Mouse (Mus musculus): ENCODE measurements at regions not wholly inside any gene's neighbourhood (a gene's known extent, or its start where the extent isn't known, plus 50 kb on each side); places are given as distances from the start of the nearest gene placed in this dataset.

GRCm38 (mm10) chr6:51208660-51209396 is 223.6 kb upstream of the Nfe2l3 start:
- no peak for DNase-seq (ENCODE audit: low spot score)
- intact Hi-C loops (cut with DNase I): loop anchor here (1.0 to 5.0 kb wide), 2 partner anchors 371 to 648 kb away; no protein-coding TSS in a partner anchor

- intact Hi-C loops (cut with DNase I): loop anchor here (5.0 kb wide), 1 partner anchor 171 kb away; no protein-coding TSS in a partner anchor
- no peak for DNase-seq (ENCODE audit: low spot score)
Measured at GRCm38 (mm10) chr6:51211418-51211817, 221.1 kb upstream of the Nfe2l3 start.

GRCm38 (mm10) chr6:51212216-51212615 is 220.3 kb upstream of the Nfe2l3 start:
- intact Hi-C loops (cut with DNase I): loop anchor here (5.0 kb wide), 1 partner anchor 170 kb away; no protein-coding TSS in a partner anchor
- no peak for DNase-seq (ENCODE audit: low spot score)

GRCm38 (mm10) chr6:51215371-51215770 is 217.1 kb upstream of the Nfe2l3 start:
- intact Hi-C loops (cut with DNase I): loop anchor here (5.0 kb wide), 1 partner anchor 57 kb away; no protein-coding TSS in a partner anchor
- no peak for DNase-seq (ENCODE audit: low spot score)

- intact Hi-C loops (cut with DNase I): loop anchor here (5.0 kb wide), 1 partner anchor 56 kb away; no protein-coding TSS in a partner anchor
- DNase-seq (ENCODE audit: low spot score): peak; percentile 72
Measured at GRCm38 (mm10) chr6:51216472-51216871, 216.0 kb upstream of the Nfe2l3 start.

- intact Hi-C loops (cut with DNase I): loop anchor here (5.0 kb wide), 1 partner anchor 53 kb away; no protein-coding TSS in a partner anchor
- DNase-seq (ENCODE audit: low spot score): no peak
Measured at GRCm38 (mm10) chr6:51219691-51220090, 212.8 kb upstream of the Nfe2l3 start.

GRCm38 (mm10) chr6:51220778-51221177 is 211.7 kb upstream of the Nfe2l3 start:
- intact Hi-C loops (cut with DNase I): no loop called here
- no peak for DNase-seq (ENCODE audit: low spot score)

GRCm38 (mm10) chr6:51236077-51236740 is 196.3 kb upstream of the Nfe2l3 start:
- intact Hi-C loops (cut with DNase I): no loop called here

GRCm38 (mm10) chr6:51240039-51240438 is 192.4 kb upstream of the Nfe2l3 start:
- no peak for DNase-seq (ENCODE audit: low spot score)
- intact Hi-C loops (cut with DNase I): no loop called here

More at GRCm38 (mm10) chr6:51236077-51236740, 196.3 kb upstream of the Nfe2l3 start:
- no peak for DNase-seq (ENCODE audit: low spot score)

- DNase-seq (ENCODE audit: low spot score): no peak
- intact Hi-C loops (cut with DNase I): no loop called here
Measured at GRCm38 (mm10) chr6:51250233-51250632, 182.2 kb upstream of the Nfe2l3 start.

GRCm38 (mm10) chr6:51251432-51251831 is 181.0 kb upstream of the Nfe2l3 start:
- intact Hi-C loops (cut with DNase I): no loop called here
- DNase-seq (ENCODE audit: low spot score): no peak

- DNase-seq (ENCODE audit: low spot score): no peak
- intact Hi-C loops (cut with DNase I): no loop called here
Measured at GRCm38 (mm10) chr6:51252721-51253120, 179.7 kb upstream of the Nfe2l3 start.

GRCm38 (mm10) chr6:51256631-51257030 is 175.8 kb upstream of the Nfe2l3 start:
- intact Hi-C loops (cut with DNase I): no loop called here
- DNase-seq (ENCODE audit: low spot score): no peak

- intact Hi-C loops (cut with DNase I): no loop called here
Measured at GRCm38 (mm10) chr6:51257524-51257923, 174.9 kb upstream of the Nfe2l3 start.

GRCm38 (mm10) chr6:51258304-51258703 is 174.2 kb upstream of the Nfe2l3 start:
- intact Hi-C loops (cut with DNase I): no loop called here
- DNase-seq (ENCODE audit: low spot score): no peak

More at GRCm38 (mm10) chr6:51257524-51257923, 174.9 kb upstream of the Nfe2l3 start:
- no peak for DNase-seq (ENCODE audit: low spot score)

GRCm38 (mm10) chr6:51263595-51263994 is 168.9 kb upstream of the Nfe2l3 start:
- DNase-seq (ENCODE audit: low spot score): no peak
- intact Hi-C loops (cut with DNase I): no loop called here

GRCm38 (mm10) chr6:51265329-51265728 is 167.1 kb upstream of the Nfe2l3 start:
- no peak for DNase-seq (ENCODE audit: low spot score)
- intact Hi-C loops (cut with DNase I): no loop called here

GRCm38 (mm10) chr6:51266721-51267120 is 165.7 kb upstream of the Nfe2l3 start:
- intact Hi-C loops (cut with DNase I): no loop called here
- DNase-seq (ENCODE audit: low spot score): no peak

- DNase-seq (ENCODE audit: low spot score): no peak
- intact Hi-C loops (cut with DNase I): no loop called here
Measured at GRCm38 (mm10) chr6:51267888-51268287, 164.6 kb upstream of the Nfe2l3 start.

- intact Hi-C loops (cut with DNase I): no loop called here
- no peak for DNase-seq (ENCODE audit: low spot score)
Measured at GRCm38 (mm10) chr6:51268931-51269330, 163.5 kb upstream of the Nfe2l3 start.

GRCm38 (mm10) chr6:51269617-51270016 is 162.9 kb upstream of the Nfe2l3 start:
- intact Hi-C loops (cut with DNase I): loop anchor here (5.0 kb wide), 2 partner anchors 52 to 93 kb away; no protein-coding TSS in a partner anchor
- no peak for DNase-seq (ENCODE audit: low spot score)

All from heart, postnatal 25 days (tissue).